18 mouse cellular contexts compared by ENCODE assay signal in the genomic region with DNA sequence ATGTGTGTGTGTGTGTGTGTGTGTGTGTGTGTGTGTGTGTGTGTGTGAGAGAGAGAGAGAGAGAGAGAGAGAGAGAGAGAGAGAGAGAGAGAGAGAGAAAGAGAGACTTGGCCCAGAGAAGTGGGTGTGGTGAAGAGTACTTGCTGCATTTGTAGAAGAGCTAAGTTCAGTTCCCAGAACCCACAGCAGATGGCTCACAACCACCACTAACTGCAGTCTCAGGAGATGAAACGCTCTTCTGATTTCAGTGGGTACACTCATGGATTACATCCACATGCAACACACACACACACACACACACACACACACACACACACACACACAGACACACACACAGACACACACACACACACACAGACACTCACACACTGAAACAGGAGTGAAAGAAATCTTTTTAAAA. TPM values are rescaled to one million over a fixed set of nuclear protein-coding genes. Genes with fewer than 3 reads are reported as not detected.
DNase-seq lines count a peak whose midpoint lies in the region; ATAC-seq and TF ChIP-seq lines count a peak whose summit lies in the region.
"Not testable (repeated sequence)": the region's sequence is repeated elsewhere in the genome, so short reads cannot be mapped to it uniquely, and the experiment has no call there.
"Had no signal": no experiment of that assay in that cellular context is flagged by ENCODE, and none has a peak within 500 bp of the region (broad histone marks: within the 10 kb centered on the region; RNA-seq: fewer than 3 reads in every experiment).

No protein-coding gene starts in this region.

- H3K36me3 ChIP-seq in ES-E14 (ENCODE audit: control insufficient read depth, insufficient read depth, low read length, poor library complexity, severe bottlenecking); midbrain, embryonic 14.5 days (ENCODE audit: control insufficient read depth, insufficient read depth, low read length): not testable (repeated sequence)

- 80% methylated on average over 1 of the region's 1 CpGs for WGBS in midbrain, embryonic 14.5 days

- H3K4me2 ChIP-seq in midbrain, embryonic 14.5 days (ENCODE audit: low read length) = not testable (repeated sequence)

- not testable (repeated sequence) for ATAC-seq in midbrain, embryonic 14.5 days (ENCODE audit: low FRiP score, low TSS enrichment)

- not testable (repeated sequence) for H3K4me3 ChIP-seq in ES-E14 (ENCODE audit: insufficient read depth in 1 of 2, low read depth in 1 of 2, low read length in 2 of 2, poor library complexity in 1 of 2, severe bottlenecking in 1 of 2); midbrain, embryonic 14.5 days (replicated peaks; ENCODE audit: low read depth, low read length)

- not testable (repeated sequence) for H3K9me3 ChIP-seq in ES-E14 (ENCODE audit: control insufficient read depth, insufficient read depth, low read depth, low read length); midbrain, embryonic 14.5 days (ENCODE audit: control insufficient read depth, low read length)

- not testable (repeated sequence) for H3K27ac ChIP-seq in ES-E14 (ENCODE audit: insufficient read depth, low read depth, low read length, poor library complexity, severe bottlenecking); midbrain, embryonic 14.5 days (replicated peaks; ENCODE audit: low read depth, low read length)

- not testable (repeated sequence) for H3K27me3 ChIP-seq in midbrain, embryonic 14.5 days (ENCODE audit: control insufficient read depth, insufficient read depth, low read length)

- not testable (repeated sequence) for DNase-seq in ES-E14 (ENCODE audit: low read depth, low spot score)
- DNase-seq in cerebellum, postnatal 14 days = peak; percentile 60 to 63
- peak; percentile 28 to 37 for DNase-seq in frontal cortex, postnatal 10 days (ENCODE audit: low spot score in 2 of 2)
- DNase-seq in kidney, postnatal 4 days = peak; percentile 11 to 21
- peak; percentile 48 to 66 for DNase-seq in left cerebral cortex, adult 18-20 months (ENCODE audit: low spot score in 2 of 2)
- peak; percentile 60 for DNase-seq in midbrain, embryonic 14.5 days
- DNase-seq in right cerebral cortex, adult 2 months (ENCODE audit: low spot score in 2 of 2) = peak; percentile 67 to 72

- in situ Hi-C loops in ES-E14 (cut with MboI; ENCODE audit: low sequenced_read_pairs in 2 of 2, unreplicated experiment in 2 of 2) = loop anchor here in 1 of 2 experiments (25.0 kb wide), 1 partner anchor 1277 kb away; no protein-coding TSS in a partner anchor

- H3K9ac ChIP-seq in ES-E14 (ENCODE audit: insufficient read depth, low read depth, low read length, poor library complexity, severe bottlenecking); midbrain, embryonic 14.5 days (replicated peaks; ENCODE audit: low read length): not testable (repeated sequence)

- H3K4me1 ChIP-seq in ES-E14 (ENCODE audit: control insufficient read depth in 2 of 2, insufficient read depth in 2 of 2, low read length in 2 of 2, poor library complexity in 1 of 2); midbrain, embryonic 14.5 days (ENCODE audit: control insufficient read depth, insufficient read depth, low read length): not testable (repeated sequence)

TF ChIP-seq in ES-E14, 5 proteins besides CTCF, POLR2A, EP300 and RAD21:
- TF ChIP-seq ZC3H11A (IDR thresholded peaks at IDR 0.05; ENCODE audit: borderline replicate concordance, low read depth, low read length) = peak; percentile 48; the same call in 1 of the 2 replicates

RNA-seq across cellular contexts. Expression of gene BC030870, which starts 31.3 kb away (rescaled TPM):
- not detected in 2 replicates for total RNA-seq in ES-E14 (2012; rRNA removed)
- not detected for total RNA-seq in left cerebral cortex, adult 18-20 months (2021)
- not detected in 2 replicates for polyA plus RNA-seq in midbrain, embryonic 14.5 days (2014; fragmentation: Nextera tagmentation; extraction: Ambion mirVana)
- total RNA-seq: adrenal gland, adult 18-20 months; common myeloid progenitor, adult 5-6 weeks; gastrocnemius, postnatal 10 days; heart, adult 2 months; megakaryocyte, adult 5-6 weeks had no signal
- polyA plus RNA-seq: forebrain, embryonic 11.5 days; heart, adult 2 months; hindbrain, embryonic 12.5 days; limb, embryonic 10.5 days; liver, embryonic 12.5 days; neural tube, embryonic 13.5 days; urinary bladder, adult 2 months had no signal
